Mouse (Mus musculus): Measurements from ENCODE around the gene Polr2j.

The Polr2j gene

GRCm38 (mm10) chr5:136115891-136116783, at the start of gene Polr2j:
Gene Polr2j, plus strand, starts transcription at chr5:136116631.
- peak; percentile 98 for DNase-seq

- no peak for DNase-seq
These were observed 47.0 kb upstream of the Polr2j start for GRCm38 (mm10) chr5:136069411-136069810.

- DNase-seq = peak; percentile 72
These were observed 43.4 kb upstream of the Polr2j start for GRCm38 (mm10) chr5:136073051-136073450.

- DNase-seq = no peak
These were observed 42.9 kb upstream of the Polr2j start for GRCm38 (mm10) chr5:136073526-136073925.

GRCm38 (mm10) chr5:136075076-136075475, 41.4 kb upstream of the Polr2j start:
- DNase-seq = no peak

GRCm38 (mm10) chr5:136076284-136076683, 40.1 kb upstream of the Polr2j start:
- peak; percentile 29 for DNase-seq

- DNase-seq = no peak
These were observed 39.4 kb upstream of the Polr2j start for GRCm38 (mm10) chr5:136077001-136077550.

- no peak for DNase-seq
These were observed 38.3 kb upstream of the Polr2j start for GRCm38 (mm10) chr5:136078136-136078535.

- DNase-seq = no peak
These were observed 34.1 kb upstream of the Polr2j start for GRCm38 (mm10) chr5:136082345-136082744.

- peak; percentile 98 for DNase-seq
These were observed 32.7 kb upstream of the Polr2j start, which contains the start of gene Rasa4 for GRCm38 (mm10) chr5:136083669-136084107. Gene Rasa4, plus strand, starts transcription at chr5:136083916.

GRCm38 (mm10) chr5:136084144-136084881, 32.1 kb upstream of the Polr2j start:
- DNase-seq = peak; percentile 48

- peak; percentile 94 for DNase-seq
These were observed 31.4 kb upstream of the Polr2j start for GRCm38 (mm10) chr5:136084891-136085651.

- no peak for DNase-seq
These were observed 30.1 kb upstream of the Polr2j start for GRCm38 (mm10) chr5:136086290-136086689.

GRCm38 (mm10) chr5:136088821-136089575, 27.4 kb upstream of the Polr2j start:
- DNase-seq = peak; percentile 43

GRCm38 (mm10) chr5:136091927-136092326, 24.5 kb upstream of the Polr2j start:
- DNase-seq = no peak

- DNase-seq = no peak
These were observed 22.0 kb upstream of the Polr2j start for GRCm38 (mm10) chr5:136094249-136095010.

- DNase-seq = no peak
These were observed 21.3 kb upstream of the Polr2j start for GRCm38 (mm10) chr5:136095089-136095488.

GRCm38 (mm10) chr5:136098536-136098935, 17.9 kb upstream of the Polr2j start:
- no peak for DNase-seq

GRCm38 (mm10) chr5:136102099-136102820, 14.2 kb upstream of the Polr2j start:
- DNase-seq = peak; percentile 88

- DNase-seq = peak; percentile 69
These were observed 11.9 kb upstream of the Polr2j start for GRCm38 (mm10) chr5:136104511-136104910.
